Mouse (Mus musculus): ENCODE measurements around the gene Ssb. TPM values are rescaled to one million over a fixed set of nuclear protein-coding genes. Genes with fewer than 3 reads are reported as not detected.
"Not testable (repeated sequence)": the region's sequence is repeated elsewhere in the genome, so short reads cannot be mapped to it uniquely, and the experiment has no call there.

Ssb gene
- total RNA-seq, 2 experiments from 2014 or later = 56.1 to 59.5 TPM

DNA sequence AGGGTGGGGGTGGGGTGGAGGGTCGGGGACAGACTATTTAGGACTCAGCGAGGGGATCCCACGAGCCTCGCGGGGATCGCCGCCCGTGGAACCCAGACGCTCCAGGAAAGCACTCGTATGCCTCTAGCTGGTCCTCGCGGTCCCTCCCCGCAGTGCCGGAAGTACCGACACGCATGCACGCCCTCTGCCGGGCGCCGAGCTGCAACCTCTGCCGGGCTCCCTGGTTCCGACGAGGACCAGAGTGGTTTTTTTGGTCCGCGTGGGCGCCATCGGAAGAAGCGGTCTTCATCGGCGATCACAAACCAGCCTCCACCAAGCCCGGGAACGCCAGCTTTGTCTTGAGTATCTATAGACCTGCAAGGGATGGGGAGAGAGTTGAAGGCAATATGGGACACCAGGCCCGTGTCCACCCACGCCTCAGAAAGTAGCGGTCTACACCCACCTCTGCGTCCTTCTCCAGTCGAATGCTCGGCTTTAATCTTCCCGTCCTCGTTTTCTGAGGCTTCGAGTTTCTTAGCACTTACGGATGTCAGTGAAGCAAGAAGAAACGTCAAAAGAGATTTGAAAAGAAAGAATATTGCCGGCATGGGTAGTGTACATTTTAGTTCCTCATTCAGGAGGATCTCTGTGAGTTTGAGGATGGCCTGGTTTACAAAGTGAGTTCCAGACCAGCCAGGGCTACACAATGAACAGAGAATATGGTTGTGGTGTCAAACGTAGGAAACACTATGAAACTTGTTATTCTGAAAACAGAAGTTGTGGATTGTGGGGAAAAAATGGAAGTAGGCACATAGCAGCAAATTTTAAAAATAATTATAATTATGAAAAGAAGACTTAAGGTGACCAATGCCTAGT lies 24.3 kb downstream of the Ssb start, which contains the start of gene Mettl5:
Gene Mettl5 (minus strand): TSS at position 165 of the 855 bp plus-strand sequence.
- peak; percentile 81 for TF ChIP-seq CTCF (IDR thresholded peaks at IDR 0.05)
- intact Hi-C loops (cut with DNase I) = no loop called here
- Histone ChIP-seq H3K27ac (peak within 1 kb of the TSS; percentile 83), H3K4me3 (peak within 1 kb of the TSS; percentile 90)
- DNase-seq = peak; percentile 92

DNA sequence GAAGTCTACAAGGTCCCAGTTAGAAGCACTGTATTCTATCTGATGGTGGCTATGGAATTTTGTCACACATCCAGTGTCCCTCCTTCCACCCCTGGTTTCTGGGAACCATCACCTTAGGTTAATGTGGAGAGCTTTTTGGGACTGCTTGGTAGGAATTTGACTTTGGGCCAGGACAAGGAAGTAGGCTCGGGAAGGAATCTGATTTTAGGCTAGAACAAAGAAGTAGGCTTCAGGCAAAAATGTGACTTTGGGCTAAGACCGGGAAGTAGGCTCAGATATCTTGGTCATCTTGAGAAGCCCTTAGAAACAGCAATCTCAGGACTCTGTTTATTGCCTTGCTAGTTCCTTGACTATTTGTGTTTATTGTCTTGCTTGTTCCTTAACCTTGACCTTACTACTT lies 27.6 kb downstream of the Ssb start:
- H3K4me3 ChIP-seq = no peak overlapping the region
- DNase-seq = no peak
- H3K27ac ChIP-seq = no peak overlapping the region
- intact Hi-C loops (cut with DNase I) = no loop called here
- TF ChIP-seq CTCF (IDR thresholded peaks at IDR 0.05) = no peak

DNA sequence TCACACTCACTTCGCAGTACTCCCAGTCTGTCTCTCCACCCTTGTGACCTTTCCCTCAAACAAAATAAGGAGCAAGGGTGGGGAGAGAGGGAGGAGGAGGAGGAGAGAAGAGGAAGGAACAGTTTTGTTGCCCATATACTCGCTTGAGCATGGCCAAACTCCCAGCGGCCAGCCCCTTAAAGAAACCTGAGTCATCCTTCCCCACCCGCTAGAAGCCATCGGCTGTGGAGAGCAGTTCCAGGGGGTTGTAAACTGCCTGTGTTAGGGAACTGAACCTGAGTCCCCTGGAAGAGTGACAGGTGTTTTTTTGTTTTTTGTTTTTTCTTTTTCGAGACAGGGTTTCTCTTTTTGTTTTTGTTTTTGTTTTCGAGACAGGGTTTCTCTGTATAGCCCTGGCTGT lies 29.5 kb downstream of the Ssb start:
- intact Hi-C loops (cut with DNase I) = loop anchor here (10.0 kb wide), 1 partner anchor 166 kb away; the partner anchor contains the start of gene Ppig
- DNase-seq = no peak
- no peak for TF ChIP-seq CTCF (IDR thresholded peaks at IDR 0.05)
- Histone ChIP-seq H3K27ac (no peak overlapping the region), H3K4me3 (no peak overlapping the region)

DNA sequence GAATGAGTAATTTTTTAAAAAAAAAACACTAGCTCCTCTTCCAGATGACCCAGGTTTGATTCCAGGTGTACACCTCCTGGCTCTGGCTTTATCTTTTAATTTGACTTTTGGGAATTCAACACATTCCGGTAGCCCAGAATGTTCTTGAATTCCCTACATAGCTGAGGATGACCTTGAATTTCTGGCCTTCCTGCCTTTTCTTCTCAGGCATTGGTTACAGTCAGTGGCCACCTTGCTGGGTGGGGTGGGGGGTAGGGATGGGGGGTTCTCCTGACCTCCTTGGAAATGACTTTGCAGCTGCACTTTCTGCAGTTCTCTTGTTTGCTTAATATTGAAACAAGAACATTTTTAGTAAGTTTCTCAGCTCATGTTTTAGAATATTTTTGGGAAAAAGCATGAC lies 31.8 kb downstream of the Ssb start:
- H3K27ac ChIP-seq = no peak overlapping the region
- DNase-seq = no peak
- intact Hi-C loops (cut with DNase I) = loop anchor here (10.0 kb wide), 1 partner anchor 168 kb away; the partner anchor contains the start of gene Ppig
- no peak for TF ChIP-seq CTCF (IDR thresholded peaks at IDR 0.05)
- H3K4me3 ChIP-seq = no peak overlapping the region

DNA sequence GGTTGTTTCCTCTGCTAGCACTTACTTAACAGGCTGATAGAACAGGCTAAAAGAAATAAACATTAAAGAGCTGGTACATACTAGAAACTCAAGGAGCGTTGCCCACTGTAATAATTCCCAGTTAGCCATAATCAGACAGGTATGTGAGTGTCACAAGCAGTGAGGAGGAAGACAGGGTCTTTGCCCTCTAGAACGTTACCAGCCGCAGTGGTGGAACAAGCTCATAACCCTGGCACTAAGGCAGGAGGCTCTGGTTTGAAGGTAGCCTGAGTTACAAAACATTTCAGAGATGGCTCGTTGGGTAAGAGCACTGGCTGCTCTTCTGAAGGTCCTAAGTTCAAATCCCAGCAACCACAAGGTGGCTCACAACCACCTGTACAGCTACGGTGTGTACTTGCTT lies 32.5 kb downstream of the Ssb start:
- H3K4me3 ChIP-seq = no peak overlapping the region
- H3K27ac ChIP-seq = no peak overlapping the region
- no peak for DNase-seq
- no peak for TF ChIP-seq CTCF (IDR thresholded peaks at IDR 0.05)
- intact Hi-C loops (cut with DNase I) = loop anchor here (10.0 kb wide), 1 partner anchor 169 kb away; the partner anchor contains the start of gene Ppig

DNA sequence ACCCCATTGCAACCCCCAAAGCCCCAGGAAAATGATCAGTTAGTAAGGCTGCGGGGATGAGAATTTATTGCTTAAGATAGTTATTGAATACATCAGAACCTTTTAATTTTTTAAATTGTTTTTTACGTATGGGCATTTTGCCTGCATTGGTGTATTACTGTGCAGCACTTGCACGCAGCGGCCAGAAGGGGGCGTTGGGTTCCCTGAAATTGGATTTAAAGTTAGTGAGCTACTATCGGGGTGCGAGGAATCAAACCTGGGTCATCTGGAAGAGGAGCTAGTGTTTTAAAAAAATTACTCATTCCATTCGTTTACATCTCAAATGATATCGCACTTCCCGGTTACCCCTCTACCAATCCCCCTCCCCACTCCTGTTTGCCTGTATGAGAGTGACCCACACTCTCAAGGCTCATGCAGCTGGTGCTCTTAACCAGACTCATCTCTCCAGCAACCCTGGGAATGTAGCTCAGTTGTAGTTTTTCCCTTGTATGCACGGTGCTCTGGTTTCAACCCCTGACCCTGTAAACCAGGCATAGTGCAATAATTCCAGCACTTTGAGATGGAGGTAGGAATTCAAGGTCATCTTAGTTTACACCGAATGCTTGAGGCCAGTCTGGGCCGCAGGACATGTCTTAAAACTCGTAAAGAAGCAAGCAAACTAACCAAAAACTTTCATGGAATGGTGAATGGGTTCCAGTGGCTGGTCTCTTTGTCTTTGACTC lies 34.3 kb downstream of the Ssb start:
- H3K27ac ChIP-seq = no peak overlapping the region
- no peak overlapping the region for H3K4me3 ChIP-seq
- no peak for DNase-seq
- intact Hi-C loops (cut with DNase I) = loop anchor here (10.0 kb wide), 1 partner anchor 171 kb away; the partner anchor contains the start of gene Ppig
- peak; percentile 50 for TF ChIP-seq CTCF (IDR thresholded peaks at IDR 0.05)

DNA sequence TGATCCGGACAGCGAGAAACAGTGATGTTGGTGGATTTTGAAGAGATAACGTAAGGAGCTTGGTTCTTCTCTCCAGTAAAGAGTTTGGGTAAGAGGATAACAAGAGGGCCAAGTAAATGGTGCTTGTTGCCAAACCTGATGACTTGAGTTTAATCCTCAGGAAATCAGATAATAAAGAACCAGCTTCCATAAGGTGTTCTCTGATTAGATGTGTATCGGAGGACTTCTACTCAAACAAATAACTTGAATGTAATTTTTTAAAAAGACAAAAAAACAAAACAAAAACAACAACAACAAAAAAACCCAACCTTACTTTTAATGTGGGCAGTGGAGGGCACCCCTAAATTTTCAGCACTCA lies 34.8 kb downstream of the Ssb start:
- DNase-seq = no peak
- no peak overlapping the region for H3K4me3 ChIP-seq
- H3K27ac ChIP-seq = no peak overlapping the region
- intact Hi-C loops (cut with DNase I) = loop anchor here (10.0 kb wide), 1 partner anchor 171 kb away; the partner anchor contains the start of gene Ppig
- no peak for TF ChIP-seq CTCF (IDR thresholded peaks at IDR 0.05)

DNA sequence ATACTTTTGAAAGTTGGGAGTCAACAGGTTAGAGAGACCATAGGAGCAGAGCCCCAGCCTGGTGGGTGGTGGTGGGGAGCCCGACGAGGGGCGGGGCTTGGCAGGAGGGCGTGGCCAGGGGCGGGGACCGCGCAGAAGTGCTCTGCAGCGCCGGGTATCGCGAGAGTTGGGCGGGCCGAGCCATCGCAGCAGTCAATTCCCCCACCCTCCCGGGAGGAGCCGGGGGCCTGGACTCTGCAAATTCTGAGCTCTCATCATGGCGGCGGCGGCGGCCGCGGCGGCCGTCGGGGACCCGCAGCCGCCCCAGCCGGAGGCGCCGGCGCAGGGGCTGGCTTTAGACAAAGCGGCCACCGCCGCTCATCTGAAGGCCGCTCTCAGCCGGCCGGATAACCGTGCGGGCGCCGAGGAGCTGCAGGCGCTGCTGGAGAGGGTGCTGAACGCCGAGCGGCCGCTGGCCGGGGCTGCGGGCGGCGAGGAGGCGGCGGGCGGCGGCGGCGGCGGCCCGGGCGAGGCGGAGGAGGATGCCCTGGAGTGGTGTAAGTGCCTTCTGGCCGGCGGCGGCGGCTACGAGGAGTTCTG lies 35.8 kb downstream of the Ssb start, which contains the start of gene Ubr3:
Gene Ubr3 (plus strand): TSS at position 208 of the 579 bp plus-strand sequence.
- peak; percentile 100 for DNase-seq
- intact Hi-C loops (cut with DNase I) = loop anchor here (10.0 kb wide), 1 partner anchor 172 kb away; the partner anchor contains the start of gene Ppig
- no peak for TF ChIP-seq CTCF (IDR thresholded peaks at IDR 0.05)
- peak within 1 kb of the TSS; percentile 92 for H3K4me3 ChIP-seq
- H3K27ac ChIP-seq = peak within 1 kb of the TSS; percentile 97

DNA sequence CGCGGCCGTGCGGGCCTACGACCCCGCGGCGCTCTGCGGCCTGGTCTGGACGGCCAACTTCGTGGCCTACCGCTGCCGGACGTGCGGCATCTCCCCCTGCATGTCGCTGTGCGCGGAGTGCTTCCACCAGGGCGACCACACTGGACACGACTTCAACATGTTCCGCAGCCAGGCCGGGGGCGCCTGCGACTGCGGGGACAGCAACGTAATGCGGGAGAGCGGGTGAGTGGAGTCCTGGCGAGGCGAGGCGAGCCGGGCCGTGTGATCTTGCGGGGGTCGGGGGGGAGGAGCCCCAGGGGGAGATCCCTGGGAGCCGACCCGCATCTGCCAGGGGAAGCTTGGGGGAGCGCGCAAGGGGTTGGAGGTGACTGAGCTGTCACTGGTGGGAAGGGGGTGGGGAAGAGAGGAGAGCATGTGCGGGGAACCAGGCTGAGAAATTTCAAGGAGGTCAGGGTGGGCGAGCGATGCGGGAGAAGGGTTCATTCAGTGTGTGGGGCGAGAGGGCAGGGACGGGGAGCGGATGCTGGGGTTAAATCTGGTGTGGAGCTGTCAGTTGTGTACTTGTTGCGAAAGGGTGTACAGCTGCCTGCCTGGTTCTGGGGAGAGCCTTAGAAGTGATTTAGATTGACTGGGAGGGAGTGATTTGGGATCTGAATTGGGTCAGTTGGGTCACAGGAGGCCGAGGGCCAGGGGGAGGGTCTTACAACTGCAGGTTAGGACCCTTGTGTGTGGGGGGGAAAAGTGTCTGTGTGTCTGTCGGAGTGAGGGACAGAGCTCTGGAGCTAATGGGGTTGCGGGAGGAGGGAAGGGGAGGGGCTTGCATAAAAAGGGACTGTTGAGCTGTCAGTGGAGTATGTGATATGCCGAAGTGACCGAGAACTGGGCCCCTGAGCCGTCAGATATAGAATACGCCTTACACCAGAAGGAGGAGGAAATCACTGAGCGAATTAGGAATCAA lies 36.5 kb downstream of the Ssb start:
- peak; percentile 69 for DNase-seq
- intact Hi-C loops (cut with DNase I) = loop anchor here (10.0 kb wide), 1 partner anchor 173 kb away; the partner anchor contains the start of gene Ppig
- TF ChIP-seq CTCF (IDR thresholded peaks at IDR 0.05) = no peak

DNA sequence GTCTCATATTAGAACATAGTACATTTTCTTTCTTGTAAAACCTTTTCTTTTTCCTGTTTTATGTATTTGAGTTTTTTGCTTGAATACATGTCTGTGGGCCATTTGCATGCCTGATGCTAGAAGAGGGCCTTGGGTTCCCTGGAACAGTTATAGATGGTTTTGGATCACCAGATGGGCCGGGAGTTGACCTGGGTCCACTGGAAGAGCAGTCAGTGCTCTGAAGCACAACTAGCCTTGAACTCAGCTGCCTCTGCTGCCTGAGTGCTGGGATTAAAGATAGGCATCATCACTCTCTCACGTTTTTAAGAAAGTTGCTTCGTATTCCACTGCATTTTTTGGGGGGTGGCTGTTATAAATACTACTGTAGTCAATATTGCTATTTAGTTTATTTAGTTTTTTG lies 42.2 kb downstream of the Ssb start:
- H3K4me3 ChIP-seq = no peak overlapping the region
- no peak for TF ChIP-seq CTCF (IDR thresholded peaks at IDR 0.05)
- intact Hi-C loops (cut with DNase I) = no loop called here
- no peak overlapping the region for H3K27ac ChIP-seq
- no peak for DNase-seq

More for the DNA sequence above, 36.5 kb downstream of the Ssb start:
- Histone ChIP-seq H3K27ac (peak overlapping the region; percentile 97), H3K4me3 (peak overlapping the region; percentile 92)

DNA sequence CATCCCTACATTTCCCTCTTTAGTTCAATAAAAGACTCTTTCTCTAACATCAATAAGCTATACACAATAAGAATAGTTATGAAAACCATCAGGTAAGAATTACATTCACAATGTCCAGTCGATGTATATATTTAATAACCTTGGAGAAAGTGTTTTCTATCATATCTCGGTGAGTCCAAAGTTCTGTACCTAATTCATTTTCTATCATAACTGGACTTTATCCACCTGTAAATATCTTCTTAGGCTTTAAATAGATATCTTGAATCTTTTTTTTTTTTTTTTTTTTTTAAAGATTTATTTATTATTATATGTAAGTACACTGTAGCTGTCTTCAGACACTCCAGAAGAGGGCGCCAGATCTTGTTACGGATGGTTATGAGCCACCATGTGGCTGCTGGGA lies 46.0 kb downstream of the Ssb start:
- DNase-seq; intact Hi-C loops (cut with DNase I); H3K4me3 ChIP-seq; H3K27ac ChIP-seq: not testable (repeated sequence)
